Mouse (Mus musculus): Measurements from ENCODE around the gene H2afy. TPM values are rescaled to one million over a fixed set of nuclear protein-coding genes. Genes with fewer than 3 reads are reported as not detected.

H2afy gene
- polyA plus RNA-seq, 1 experiment from 2014 or later, result 132 TPM

GRCm38 (mm10) chr13:56172901-56173545, 36.9 kb upstream of the H2afy start:
- Histone ChIP-seq H3K9me3 (ENCODE audit: control insufficient read depth) (no peaks in the 10 kb centered on the region), H3K4me1 (replicated peaks; ENCODE audit: control insufficient read depth, insufficient read depth, low read length) (0 out of 2 replicates have a peak, but pooled peaks cover 3% of the 10 kb centered on the region), H3K27me3 (replicated peaks; ENCODE audit: control insufficient read depth, insufficient read depth, low read length) (no peaks in the 10 kb centered on the region), H3K4me2 (replicated peaks; ENCODE audit: low read depth) (no peak overlapping the region), H3K36me3 (ENCODE audit: control insufficient read depth, insufficient read depth) (no peaks in the 10 kb centered on the region), H3K4me3 (ENCODE audit: low read depth, low read length) (no peak overlapping the region), H3K27ac (ENCODE audit: low read depth, low read length) (no peak overlapping the region), H3K9ac (ENCODE audit: low read depth, low read length) (no peak overlapping the region)
- ATAC-seq, result no peak
- no peak for TF ChIP-seq CTCF (IDR thresholded peaks at IDR 0.05; ENCODE audit: low read depth)
- WGBS, result 52% methylated on average over 7 of the region's 7 CpGs

- no peaks in the 10 kb centered on the region for H3K9me3 ChIP-seq (ENCODE audit: control insufficient read depth)
- peak; percentile 22; the same call in 1 of the 2 replicates for TF ChIP-seq CTCF (IDR thresholded peaks at IDR 0.05; ENCODE audit: low read depth)
- ATAC-seq, result no peak
- H3K9ac ChIP-seq (ENCODE audit: low read depth, low read length), result no peak overlapping the region
- H3K36me3 ChIP-seq (ENCODE audit: control insufficient read depth, insufficient read depth), result no peaks in the 10 kb centered on the region
- no peak overlapping the region for H3K27ac ChIP-seq (ENCODE audit: low read depth, low read length)
- H3K4me2 ChIP-seq (replicated peaks; ENCODE audit: low read depth), result no peak overlapping the region
- no peak overlapping the region for H3K4me3 ChIP-seq (ENCODE audit: low read depth, low read length)
- 0 out of 2 replicates have a peak, but pooled peaks cover 3% of the 10 kb centered on the region for H3K4me1 ChIP-seq (replicated peaks; ENCODE audit: control insufficient read depth, insufficient read depth, low read length)
- no peaks in the 10 kb centered on the region for H3K27me3 ChIP-seq (replicated peaks; ENCODE audit: control insufficient read depth, insufficient read depth, low read length)
- WGBS, result 77% methylated on average over 7 of the region's 7 CpGs
Observed at GRCm38 (mm10) chr13:56172106-56172505, 35.9 kb upstream of the H2afy start.

DNA sequence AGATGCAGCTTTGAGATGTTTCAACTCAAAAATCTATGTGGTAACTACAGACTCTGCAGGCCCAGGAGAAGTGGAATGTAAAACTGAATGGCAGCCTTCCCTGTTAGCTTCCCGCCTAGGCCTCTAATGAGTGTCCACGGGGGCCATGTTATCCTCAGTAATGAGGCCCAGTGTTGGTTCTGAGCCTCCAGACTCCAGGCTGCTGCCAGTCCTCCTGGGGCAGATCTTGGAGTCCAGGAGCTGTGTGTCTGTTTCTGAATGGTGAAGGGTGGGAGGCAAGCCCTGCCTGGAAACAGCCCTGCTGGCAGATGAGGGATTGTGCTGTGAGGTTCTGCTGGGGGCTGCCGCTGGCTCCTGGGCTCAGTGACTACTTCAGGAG, 32.2 kb upstream of the H2afy start:
- H3K4me2 ChIP-seq (replicated peaks; ENCODE audit: low read depth), result no peak overlapping the region
- 0 out of 2 replicates have a peak, but pooled peaks cover 3% of the 10 kb centered on the region for H3K4me1 ChIP-seq (replicated peaks; ENCODE audit: control insufficient read depth, insufficient read depth, low read length)
- H3K9ac ChIP-seq (ENCODE audit: low read depth, low read length), result no peak overlapping the region
- H3K27me3 ChIP-seq (replicated peaks; ENCODE audit: control insufficient read depth, insufficient read depth, low read length), result no peaks in the 10 kb centered on the region
- H3K4me3 ChIP-seq (ENCODE audit: low read depth, low read length), result no peak overlapping the region
- WGBS, result 71% methylated on average over 3 of the region's 3 CpGs
- H3K27ac ChIP-seq (ENCODE audit: low read depth, low read length), result no peak overlapping the region
- ATAC-seq, result no peak
- H3K9me3 ChIP-seq (ENCODE audit: control insufficient read depth), result no peaks in the 10 kb centered on the region
- TF ChIP-seq CTCF (IDR thresholded peaks at IDR 0.05; ENCODE audit: low read depth), result no peak
- no peaks in the 10 kb centered on the region for H3K36me3 ChIP-seq (ENCODE audit: control insufficient read depth, insufficient read depth)

DNA sequence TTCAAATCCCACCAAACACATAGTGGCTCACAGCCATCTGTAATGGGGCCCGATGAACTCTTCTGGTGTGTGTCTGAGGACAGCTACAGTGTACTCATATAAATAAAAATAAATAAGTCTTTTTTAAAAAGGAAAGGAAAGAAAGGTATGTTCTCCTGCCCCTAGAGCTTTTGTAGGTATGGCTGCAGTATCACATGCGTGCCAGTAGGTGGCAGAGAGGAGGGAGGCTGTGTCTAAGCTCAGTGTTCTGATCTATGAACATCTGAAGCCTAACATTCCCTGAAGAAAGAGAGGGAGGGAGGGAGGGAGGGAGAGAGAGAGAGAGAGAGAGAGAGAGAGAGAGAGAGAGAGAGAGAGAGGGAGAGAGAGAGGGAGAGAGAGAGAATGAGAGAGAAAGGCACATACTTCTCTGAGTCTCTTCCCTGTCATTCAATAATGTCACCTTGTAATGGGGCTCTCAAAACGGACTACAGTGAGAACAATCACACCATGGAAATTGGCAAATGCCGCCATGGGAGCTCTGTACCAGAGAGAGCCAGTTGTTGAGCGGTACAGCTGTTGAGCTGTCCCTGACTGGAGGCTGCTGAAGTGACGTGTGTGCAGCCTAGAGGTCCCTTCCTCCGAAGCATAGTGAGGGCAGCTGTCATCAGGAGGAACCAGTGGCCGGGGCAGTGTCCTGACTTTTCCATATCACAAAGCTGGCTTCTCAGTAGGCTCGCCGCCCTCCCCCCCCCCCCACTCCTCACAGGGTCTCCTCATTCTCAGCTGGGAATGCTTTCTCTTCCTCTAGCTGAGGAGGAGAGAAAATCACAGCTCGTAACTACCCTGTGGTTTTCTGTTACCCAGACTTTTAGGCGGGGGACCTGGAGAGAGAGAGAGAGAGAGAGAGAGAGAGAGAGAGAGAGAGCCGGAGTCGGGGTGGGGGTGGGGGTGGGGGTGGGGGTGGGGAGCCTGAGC, 31.6 kb upstream of the H2afy start:
- ATAC-seq, result 0 out of 2 replicates have a peak, but pooled peaks have one; percentile 25
- H3K4me1 ChIP-seq (replicated peaks; ENCODE audit: control insufficient read depth, insufficient read depth, low read length), result 0 out of 2 replicates have a peak, but pooled peaks cover 3% of the 10 kb centered on the region
- 49% methylated on average over 12 of the region's 14 CpGs for WGBS

GRCm38 (mm10) chr13:56165561-56165960, 29.4 kb upstream of the H2afy start:
- Histone ChIP-seq H3K4me2 (replicated peaks; ENCODE audit: low read depth) (no peak overlapping the region), H3K9ac (ENCODE audit: low read depth, low read length) (no peak overlapping the region), H3K36me3 (ENCODE audit: control insufficient read depth, insufficient read depth) (no peaks in the 10 kb centered on the region), H3K4me1 (replicated peaks; ENCODE audit: control insufficient read depth, insufficient read depth, low read length) (no peaks in the 10 kb centered on the region), H3K4me3 (ENCODE audit: low read depth, low read length) (no peak overlapping the region), H3K27me3 (replicated peaks; ENCODE audit: control insufficient read depth, insufficient read depth, low read length) (no peaks in the 10 kb centered on the region), H3K27ac (ENCODE audit: low read depth, low read length) (no peak overlapping the region), H3K9me3 (ENCODE audit: control insufficient read depth) (no peaks in the 10 kb centered on the region)
- ATAC-seq, result no peak
- TF ChIP-seq CTCF (IDR thresholded peaks at IDR 0.05; ENCODE audit: low read depth), result no peak
- WGBS, result 89% methylated on average over 11 of the region's 11 CpGs

More for the DNA sequence above, 31.6 kb upstream of the H2afy start:
- no peaks in the 10 kb centered on the region for H3K9me3 ChIP-seq (ENCODE audit: control insufficient read depth)
- TF ChIP-seq CTCF (IDR thresholded peaks at IDR 0.05; ENCODE audit: low read depth), result peak; percentile 78
- no peaks in the 10 kb centered on the region for H3K27me3 ChIP-seq (replicated peaks; ENCODE audit: control insufficient read depth, insufficient read depth, low read length)
- H3K9ac ChIP-seq (ENCODE audit: low read depth, low read length), result no peak overlapping the region
- no peaks in the 10 kb centered on the region for H3K36me3 ChIP-seq (ENCODE audit: control insufficient read depth, insufficient read depth)
- H3K27ac ChIP-seq (ENCODE audit: low read depth, low read length), result no peak overlapping the region
- H3K4me3 ChIP-seq (ENCODE audit: low read depth, low read length), result no peak overlapping the region
- H3K4me2 ChIP-seq (replicated peaks; ENCODE audit: low read depth), result no peak overlapping the region

DNA sequence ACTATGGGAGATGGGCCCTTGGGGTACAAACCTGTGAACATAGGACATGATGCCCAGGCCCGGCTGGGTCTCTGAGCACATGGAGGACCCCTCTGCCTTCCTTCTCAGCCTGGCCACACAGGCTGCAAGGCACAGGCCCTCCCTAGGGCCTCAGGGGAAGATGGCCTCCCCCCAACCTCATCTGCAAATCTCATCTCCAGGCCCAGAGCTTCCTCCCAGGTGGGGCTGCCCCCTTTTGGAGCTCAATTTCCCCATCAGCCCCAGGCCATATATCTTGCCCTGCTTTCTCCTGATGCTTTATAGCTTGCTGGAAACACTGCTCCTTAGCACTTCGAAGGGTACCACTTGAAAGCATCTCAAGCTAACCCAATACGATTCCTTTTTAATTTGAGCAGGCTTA, 28.2 kb upstream of the H2afy start:
- Histone ChIP-seq H3K9ac (ENCODE audit: low read depth, low read length) (no peak overlapping the region), H3K4me1 (replicated peaks; ENCODE audit: control insufficient read depth, insufficient read depth, low read length) (0 out of 2 replicates have a peak, but pooled peaks cover 2% of the 10 kb centered on the region), H3K27ac (ENCODE audit: low read depth, low read length) (no peak overlapping the region), H3K27me3 (replicated peaks; ENCODE audit: control insufficient read depth, insufficient read depth, low read length) (no peaks in the 10 kb centered on the region), H3K9me3 (ENCODE audit: control insufficient read depth) (no peaks in the 10 kb centered on the region), H3K4me2 (replicated peaks; ENCODE audit: low read depth) (no peak overlapping the region), H3K36me3 (ENCODE audit: control insufficient read depth, insufficient read depth) (no peaks in the 10 kb centered on the region), H3K4me3 (ENCODE audit: low read depth, low read length) (no peak overlapping the region)
- 93% methylated on average over 3 of the region's 3 CpGs for WGBS
- no peak for TF ChIP-seq CTCF (IDR thresholded peaks at IDR 0.05; ENCODE audit: low read depth)
- ATAC-seq, result no peak
